Mouse (Mus musculus) brain, embryonic 14.5 days (tissue): ENCODE results near the gene Npepps.

Experiments used
- CTCF ChIP-seq: fragments of 200-500 bp; IDR thresholded peaks from 2 replicates; pipeline ENCODE4 v1.5.1; 2012; ENCODE audit warnings: inconsistent platforms, mild to moderate bottlenecking, moderate library complexity, borderline replicate concordance; ENCODE audit not compliant: insufficient read depth, insufficient read length; ENCODE audit errors: extremely low read depth
- POLR2A ChIP-seq: fragments of 200-500 bp; IDR thresholded peaks from 2 replicates; pipeline ENCODE4 v1.6.1; 2012; ENCODE audit warnings: mild to moderate bottlenecking, inconsistent platforms, borderline replicate concordance; ENCODE audit not compliant: poor library complexity, insufficient read depth, insufficient read length, severe bottlenecking; ENCODE audit errors: extremely low read depth

- TF ChIP-seq POLR2A: no peak
- no peak for TF ChIP-seq CTCF
These were observed 40.8 kb upstream of the Npepps start for GRCm38 (mm10) chr11:97321197-97321596.
